Mouse (Mus musculus): ENCODE results near the gene 1700066M21Rik. TPM values are rescaled to one million over a fixed set of nuclear protein-coding genes. Genes with fewer than 3 reads are reported as not detected.

The 1700066M21Rik gene
- polyA plus RNA-seq, 1 experiment from 2014 or later = 19.3 TPM

DNA sequence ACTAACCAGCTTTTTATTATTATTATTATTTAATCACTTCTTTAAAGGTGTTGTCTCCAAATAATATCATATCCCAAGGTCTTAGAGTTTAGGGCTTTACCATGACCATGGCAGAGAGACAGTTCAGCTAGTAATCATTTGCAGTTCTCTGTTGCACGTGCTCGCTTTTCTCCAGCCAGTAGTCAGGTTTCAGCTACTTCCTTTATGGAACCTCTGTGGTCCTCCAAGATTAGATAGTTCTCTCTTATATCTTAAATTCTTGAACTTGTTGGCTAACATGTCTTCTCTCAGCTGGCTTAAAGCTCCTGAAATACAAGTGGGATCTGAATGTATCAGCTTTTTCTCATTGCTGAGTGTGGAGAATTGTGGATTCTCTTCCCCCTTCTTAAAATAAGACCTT lies 31.6 kb downstream of the 1700066M21Rik start:
- Histone ChIP-seq H3K4me1 (ENCODE audit: control insufficient read depth, insufficient read depth, low read length) (peaks cover 34% of the 10 kb centered on the region), H3K9me3 (replicated peaks; ENCODE audit: control insufficient read depth, low read length, poor library complexity, severe bottlenecking) (no peaks in the 10 kb centered on the region), H3K4me3 (ENCODE audit: low read depth, low read length) (no peak overlapping the region; the same call in 1 of the 2 replicates), H3K27me3 (ENCODE audit: control insufficient read depth, insufficient read depth, low read depth, low read length) (no peaks in the 10 kb centered on the region), H3K4me2 (ENCODE audit: low read length) (no peak overlapping the region; the same call in 1 of the 2 replicates), H3K27ac (ENCODE audit: low read length) (no peak overlapping the region), H3K36me3 (ENCODE audit: control insufficient read depth, insufficient read depth, low read length) (peaks cover 16% of the 10 kb centered on the region), H3K9ac (ENCODE audit: low read depth, low read length) (no peak overlapping the region)
- ATAC-seq = no peak
- WGBS = 94% methylated on average over 2 of the region's 2 CpGs

DNA sequence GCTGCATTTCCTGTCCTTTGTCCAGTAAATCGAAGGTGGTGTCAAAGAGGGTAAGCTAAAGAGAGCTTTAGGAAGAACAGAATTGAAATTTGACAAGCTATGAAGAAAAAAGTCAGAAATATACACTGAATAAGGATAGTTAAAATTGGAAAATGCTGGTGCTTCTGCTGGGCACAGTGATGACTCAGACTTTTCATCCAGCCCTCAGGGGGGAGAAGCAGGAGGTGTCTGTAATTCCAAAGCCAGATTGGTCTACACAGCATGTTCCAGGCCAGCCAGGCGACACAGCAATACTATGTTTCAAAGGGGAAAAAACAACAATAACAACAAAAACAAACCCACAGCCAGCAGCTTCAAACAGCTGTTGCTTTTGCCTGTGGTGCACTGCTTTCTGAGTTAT lies 36.0 kb downstream of the 1700066M21Rik start:
- 88% methylated on average over 2 of the region's 2 CpGs for WGBS
- peaks cover 33% of the 10 kb centered on the region for H3K36me3 ChIP-seq (ENCODE audit: control insufficient read depth, insufficient read depth, low read length)

DNA sequence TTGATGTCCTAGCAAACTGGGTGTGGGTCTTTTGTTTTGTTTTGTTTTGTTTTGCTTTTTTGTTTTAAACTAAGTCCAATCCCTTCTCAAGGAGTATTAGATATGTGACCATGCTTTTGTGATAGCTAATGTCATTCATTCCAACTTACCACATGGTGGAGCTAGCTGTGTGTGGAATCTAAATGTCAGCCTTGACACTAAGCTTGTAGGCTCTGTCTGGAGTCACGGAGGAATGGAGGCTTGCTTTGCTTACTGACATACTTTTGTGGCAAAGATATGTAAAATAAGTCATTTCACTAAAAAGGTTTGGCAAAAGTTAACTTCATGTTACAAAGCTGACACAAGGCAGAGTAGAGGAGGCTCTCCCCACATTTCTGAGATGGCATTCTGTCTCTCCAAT lies 46.3 kb downstream of the 1700066M21Rik start:
- H3K4me1 ChIP-seq (ENCODE audit: control insufficient read depth, insufficient read depth, low read length) = peaks cover 4% of the 10 kb centered on the region; the same call in 1 of the 2 replicates
- no peak overlapping the region for H3K4me2 ChIP-seq (ENCODE audit: low read length)
- no peak overlapping the region for H3K27ac ChIP-seq (ENCODE audit: low read length)
- no peaks in the 10 kb centered on the region for H3K9me3 ChIP-seq (replicated peaks; ENCODE audit: control insufficient read depth, low read length, poor library complexity, severe bottlenecking)
- no peak overlapping the region for H3K9ac ChIP-seq (ENCODE audit: low read depth, low read length)
- H3K27me3 ChIP-seq (ENCODE audit: control insufficient read depth, insufficient read depth, low read depth, low read length) = no peaks in the 10 kb centered on the region
- H3K4me3 ChIP-seq (ENCODE audit: low read depth, low read length) = no peak overlapping the region
- H3K36me3 ChIP-seq (ENCODE audit: control insufficient read depth, insufficient read depth, low read length) = no peaks in the 10 kb centered on the region
- peak; percentile 80 for ATAC-seq
- WGBS = 3% methylated on average over 1 of the region's 1 CpGs

More for the DNA sequence above, 36.0 kb downstream of the 1700066M21Rik start:
- Histone ChIP-seq H3K27me3 (ENCODE audit: control insufficient read depth, insufficient read depth, low read depth, low read length) (no peaks in the 10 kb centered on the region), H3K4me3 (ENCODE audit: low read depth, low read length) (no peak overlapping the region), H3K27ac (ENCODE audit: low read length) (no peak overlapping the region), H3K4me2 (ENCODE audit: low read length) (no peak overlapping the region), H3K4me1 (ENCODE audit: control insufficient read depth, insufficient read depth, low read length) (peaks cover 11% of the 10 kb centered on the region), H3K9me3 (replicated peaks; ENCODE audit: control insufficient read depth, low read length, poor library complexity, severe bottlenecking) (no peaks in the 10 kb centered on the region), H3K9ac (ENCODE audit: low read depth, low read length) (no peak overlapping the region)
- ATAC-seq = no peak

DNA sequence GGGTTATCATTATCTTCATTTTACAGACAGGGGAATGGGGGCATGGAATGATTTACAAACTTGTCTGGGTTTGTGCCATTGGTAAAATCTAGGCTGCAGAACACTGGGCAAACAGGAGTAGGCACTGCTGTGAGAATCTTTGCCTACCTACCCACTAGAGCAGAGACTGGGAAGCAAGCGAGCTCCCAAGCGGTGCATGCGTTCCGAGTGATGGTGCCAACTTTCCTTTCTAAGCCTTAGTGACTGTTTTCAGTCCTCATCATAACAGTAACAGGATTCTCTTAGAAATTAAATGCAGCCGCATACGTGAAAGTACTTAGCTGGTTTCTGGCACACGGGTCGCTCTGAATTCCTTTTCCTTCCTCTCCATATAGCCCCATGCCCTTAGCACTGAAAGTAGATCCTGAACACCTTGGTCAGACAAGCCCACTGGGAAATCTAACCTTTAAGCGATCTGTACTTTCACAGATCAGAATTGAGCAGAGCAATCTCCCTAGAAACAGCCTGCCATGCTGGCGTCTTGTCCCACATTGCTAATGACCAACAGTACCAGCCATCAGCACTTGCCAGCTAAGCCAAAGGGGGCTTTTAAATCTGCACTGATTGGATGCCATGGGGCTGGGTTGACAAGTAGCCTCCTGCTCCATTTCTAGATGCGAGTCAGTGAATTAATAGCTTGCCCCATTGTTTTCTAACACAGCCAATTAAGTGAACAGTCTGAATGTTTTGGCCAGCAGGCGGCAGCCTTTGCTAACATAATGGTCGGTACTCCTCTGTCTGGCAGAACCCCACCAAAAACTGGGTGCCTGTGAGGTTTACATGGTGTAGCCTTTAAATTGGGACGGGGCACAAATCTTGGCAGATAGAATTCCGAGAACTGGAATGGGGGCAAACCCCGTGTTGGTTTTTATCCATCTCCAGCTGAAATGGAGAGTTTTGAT lies 51.2 kb downstream of the 1700066M21Rik start:
- Histone ChIP-seq H3K36me3 (ENCODE audit: control insufficient read depth, insufficient read depth, low read length) (no peaks in the 10 kb centered on the region), H3K9me3 (replicated peaks; ENCODE audit: control insufficient read depth, low read length, poor library complexity, severe bottlenecking) (no peaks in the 10 kb centered on the region), H3K27me3 (ENCODE audit: control insufficient read depth, insufficient read depth, low read depth, low read length) (no peaks in the 10 kb centered on the region), H3K4me3 (ENCODE audit: low read depth, low read length) (no peak overlapping the region), H3K4me1 (ENCODE audit: control insufficient read depth, insufficient read depth, low read length) (peaks cover 13% of the 10 kb centered on the region), H3K4me2 (ENCODE audit: low read length) (peak overlapping the region; percentile 46), H3K27ac (ENCODE audit: low read length) (0 out of 2 replicates have a peak overlapping the region, but pooled peaks have one; percentile 5), H3K9ac (ENCODE audit: low read depth, low read length) (peak overlapping the region; percentile 52; the same call in 1 of the 2 replicates)
- peak; percentile 92 for ATAC-seq
- WGBS = 43% methylated on average over 16 of the region's 16 CpGs

DNA sequence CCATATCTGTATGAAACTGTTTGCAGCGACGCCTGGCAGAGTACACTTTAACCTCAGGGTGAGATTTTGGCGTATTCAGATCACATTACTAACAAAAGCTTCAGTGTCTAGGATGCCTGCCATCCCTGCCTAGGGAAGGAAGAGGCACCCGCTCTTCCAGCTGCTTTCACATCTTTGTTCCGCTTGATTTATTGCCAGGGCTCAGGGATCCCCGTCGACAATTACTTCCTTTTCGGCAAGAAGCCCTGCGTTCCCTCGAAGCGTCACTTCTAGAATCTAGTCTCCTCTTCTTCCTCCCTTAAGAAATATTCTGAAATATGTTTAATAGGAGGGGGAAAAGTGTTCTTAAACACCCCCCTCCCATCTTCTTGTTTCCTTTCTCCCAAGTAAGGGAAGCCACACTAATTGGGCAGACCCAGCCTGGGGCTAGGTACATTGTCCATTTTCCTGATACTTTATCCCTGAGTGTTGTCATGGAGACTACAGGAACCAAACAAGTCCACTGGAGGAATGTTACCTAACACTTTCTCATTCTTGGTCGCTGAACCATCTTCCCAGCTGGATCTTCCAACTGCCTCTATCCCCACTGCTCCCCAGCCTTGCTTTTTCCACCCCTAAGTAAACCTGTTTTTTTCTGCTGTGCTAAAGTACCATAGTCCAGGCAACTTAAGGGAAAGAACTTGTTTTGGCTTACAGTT lies 52.5 kb downstream of the 1700066M21Rik start:
- 2% methylated on average over 12 of the region's 12 CpGs for WGBS
- H3K4me1 ChIP-seq (ENCODE audit: control insufficient read depth, insufficient read depth, low read length) = peaks cover 13% of the 10 kb centered on the region
- H3K9me3 ChIP-seq (replicated peaks; ENCODE audit: control insufficient read depth, low read length, poor library complexity, severe bottlenecking) = no peaks in the 10 kb centered on the region
- H3K4me2 ChIP-seq (ENCODE audit: low read length) = peak overlapping the region; percentile 45
- peak; percentile 67 for ATAC-seq
- H3K9ac ChIP-seq (ENCODE audit: low read depth, low read length) = 0 out of 2 replicates have a peak overlapping the region, but pooled peaks have one; percentile 32
- H3K36me3 ChIP-seq (ENCODE audit: control insufficient read depth, insufficient read depth, low read length) = no peaks in the 10 kb centered on the region
- 0 out of 2 replicates have a peak overlapping the region, but pooled peaks have one; percentile 4 for H3K4me3 ChIP-seq (ENCODE audit: low read depth, low read length)
- peak overlapping the region; percentile 47; the same call in 1 of the 2 replicates for H3K27ac ChIP-seq (ENCODE audit: low read length)
- H3K27me3 ChIP-seq (ENCODE audit: control insufficient read depth, insufficient read depth, low read depth, low read length) = no peaks in the 10 kb centered on the region

DNA sequence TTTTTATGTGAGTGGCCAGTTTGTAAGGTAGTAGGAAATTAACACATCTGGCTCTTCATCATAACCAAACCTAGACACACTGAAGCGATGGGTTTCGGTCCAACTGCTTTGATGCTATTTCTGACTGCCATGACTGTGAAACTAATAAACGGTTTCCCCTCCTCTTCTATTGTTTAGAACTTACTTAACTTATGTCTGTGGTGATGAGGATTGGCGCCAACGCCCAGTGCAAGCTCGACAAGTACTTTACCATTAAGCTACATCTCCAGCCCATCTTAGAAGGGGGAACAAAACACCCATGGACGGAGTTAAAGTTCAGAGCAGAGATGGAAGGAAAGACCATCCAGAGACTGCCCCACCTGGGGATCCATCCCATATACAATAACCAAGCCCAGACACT lies 55.7 kb downstream of the 1700066M21Rik start:
- Histone ChIP-seq H3K36me3 (ENCODE audit: control insufficient read depth, insufficient read depth, low read length) (no peaks in the 10 kb centered on the region), H3K9me3 (replicated peaks; ENCODE audit: control insufficient read depth, low read length, poor library complexity, severe bottlenecking) (no peaks in the 10 kb centered on the region), H3K4me1 (ENCODE audit: control insufficient read depth, insufficient read depth, low read length) (peaks cover 26% of the 10 kb centered on the region), H3K9ac (ENCODE audit: low read depth, low read length) (no peak overlapping the region), H3K27me3 (ENCODE audit: control insufficient read depth, insufficient read depth, low read depth, low read length) (no peaks in the 10 kb centered on the region), H3K4me2 (ENCODE audit: low read length) (no peak overlapping the region), H3K27ac (ENCODE audit: low read length) (no peak overlapping the region), H3K4me3 (ENCODE audit: low read depth, low read length) (no peak overlapping the region)
- 92% methylated on average over 7 of the region's 7 CpGs for WGBS
- ATAC-seq = no peak

Other genes with a start within 250 kb of the 1700066M21Rik start
- 18.3 and 19.4 TPM in 2 replicates for gene Maip1, start 28.7 kb downstream of the 1700066M21Rik start, polyA plus RNA-seq (2015; fragmentation: Nextera tagmentation; extraction: Ambion mirVana)
- gene Tyw5, start 29.5 kb downstream of the 1700066M21Rik start, polyA plus RNA-seq (2015; fragmentation: Nextera tagmentation; extraction: Ambion mirVana) = 30.9 and 31.2 TPM in 2 replicates